Mouse (Mus musculus) lung, adult 2 months (tissue): Measurements from ENCODE around the gene Arap2.

Experiments
- CTCF ChIP-seq: fragments of 200-500 bp; IDR thresholded peaks from 2 replicates; pipeline ENCODE4 v1.5.1; 2011; ENCODE audit warnings: mild to moderate bottlenecking, low read length, control low read depth; ENCODE audit not compliant: insufficient read depth
- POLR2A ChIP-seq: fragments of 200-500 bp; IDR thresholded peaks from 2 replicates; pipeline ENCODE4 v1.6.1; 2011; ENCODE audit warnings: low read depth, mild to moderate bottlenecking, control low read depth, low read length, borderline replicate concordance; ENCODE audit errors: extremely low read depth

- TF ChIP-seq CTCF: no peak
- TF ChIP-seq POLR2A: no peak
Observed at GRCm38 (mm10) chr5:62653924-62654323, 112.0 kb downstream of the Arap2 start.
